Mouse (Mus musculus) CH12.LX (cell line): Measurements from ENCODE around the gene Hsbp1. TPM values are rescaled to one million over a fixed set of nuclear protein-coding genes. Genes with fewer than 3 reads are reported as not detected.
A peak's percentile ranks its signal among the peaks of the same experiment; 100 is the strongest.

Source experiments
- DNase-seq: peaks from one replicate; pipeline ENCODE4 v3.0.0-alpha.2; 2013; ENCODE audit errors: extremely low read depth
- H3K27ac ChIP-seq: 2 replicates; pipeline ENCODE4 v1.5.1; 2012; ENCODE audit warnings: low read depth, mild to moderate bottlenecking, control low read depth, moderate library complexity; ENCODE audit not compliant: insufficient read depth
- H3K27me3 ChIP-seq: replicated peaks from 2 replicates; pipeline ENCODE3; 2012; ENCODE audit warnings: inconsistent platforms
- H3K36me3 ChIP-seq, 2 experiments: replicated peaks in 1 of 2; 2 replicates each; pipeline versions ENCODE3 to v1.6.1; 2012; ENCODE audit warnings: inconsistent platforms in 1 of 2, low read length in 1 of 2, mild to moderate bottlenecking in 1 of 2, mixed read lengths in 1 of 2, moderate library complexity in 1 of 2; ENCODE audit not compliant: control insufficient read depth in 1 of 2, insufficient read depth in 1 of 2
- H3K4me1 ChIP-seq, 2 experiments: 2 replicates each; pipeline ENCODE4 v1.6.1; 2012; ENCODE audit warnings: inconsistent platforms in 1 of 2, moderate library complexity in 1 of 2; ENCODE audit not compliant: insufficient read depth in 2 of 2, control insufficient read depth in 1 of 2
- H3K4me2 ChIP-seq: 2 replicates; pipeline ENCODE4 v1.6.1; 2012; ENCODE audit warnings: low read depth, mild to moderate bottlenecking, control low read depth; ENCODE audit not compliant: poor library complexity, insufficient read depth, severe bottlenecking
- H3K4me3 ChIP-seq, 3 experiments: fragments of 150-350 bp in 1 of 3; sonication (generic) in 1 of 3; replicated peaks in 1 of 3; 2 replicates each; pipeline versions ENCODE3 to v1.5.1; 2011 to 2012; ENCODE audit warnings: low read depth in 2 of 3, low read length in 2 of 3, mild to moderate bottlenecking in 2 of 3, moderate library complexity in 2 of 3, control low read depth in 1 of 3, improper control_type of control experiment in 1 of 3, inconsistent platforms in 1 of 3, mixed read lengths in 1 of 3; ENCODE audit not compliant: poor library complexity in 1 of 3
- H3K79me2 ChIP-seq: replicated peaks from 2 replicates; pipeline ENCODE4 v1.6.1; 2012; ENCODE audit warnings: mild to moderate bottlenecking, moderate library complexity; ENCODE audit not compliant: control insufficient read depth, poor library complexity, insufficient read depth, severe bottlenecking; ENCODE audit errors: extremely low read depth
- H3K9ac ChIP-seq: 2 replicates; pipeline ENCODE4 v1.6.1; 2012; ENCODE audit warnings: low read depth, mild to moderate bottlenecking, control low read depth, moderate library complexity; ENCODE audit not compliant: insufficient read depth
- H3K9me3 ChIP-seq: replicated peaks from 2 replicates; pipeline ENCODE3; 2012; ENCODE audit warnings: low read length, inconsistent platforms, mixed read lengths
- BHLHE40 ChIP-seq: IDR thresholded peaks from 2 replicates; pipeline ENCODE4 v1.6.1; 2011; ENCODE audit warnings: mild to moderate bottlenecking, low read depth, low read length, improper control_type of control experiment
- CHD1 ChIP-seq: IDR thresholded peaks from 2 replicates; pipeline ENCODE4 v1.6.1; 2012; ENCODE audit warnings: low read depth, low read length, improper control_type of control experiment, inconsistent platforms
- CHD2 ChIP-seq: IDR thresholded peaks from 2 replicates; pipeline ENCODE4 v1.6.1; 2011; ENCODE audit warnings: low read length, improper control_type of control experiment
- CTCF ChIP-seq, 2 experiments: IDR thresholded peaks in 1 of 2; conservative IDR thresholded peaks in 1 of 2; 2 replicates each; pipeline ENCODE4 v1.5.1; 2011 to 2012; ENCODE audit warnings: low read depth in 2 of 2, low read length in 2 of 2, improper control_type of control experiment in 1 of 2, inconsistent platforms in 1 of 2, mild to moderate bottlenecking in 1 of 2, moderate library complexity in 1 of 2
- ELF1 ChIP-seq: IDR thresholded peaks from 2 replicates; pipeline ENCODE4 v1.6.1; 2014; ENCODE audit warnings: low read depth, mild to moderate bottlenecking, inconsistent platforms, low read length, improper control_type of control experiment
- EP300 ChIP-seq: IDR thresholded peaks from 2 replicates; pipeline ENCODE4 v1.6.1; 2011; ENCODE audit warnings: low read length, improper control_type of control experiment
- MAX ChIP-seq: IDR thresholded peaks from 2 replicates; pipeline ENCODE4 v1.6.1; 2011; ENCODE audit warnings: low read length, improper control_type of control experiment
- MAZ ChIP-seq: IDR thresholded peaks from 2 replicates; pipeline ENCODE4 v1.6.1; 2012; ENCODE audit warnings: low read depth, mild to moderate bottlenecking, inconsistent platforms, low read length, improper control_type of control experiment, moderate library complexity
- NELFE ChIP-seq: IDR thresholded peaks from 2 replicates; pipeline ENCODE4 v1.6.1; 2011; ENCODE audit warnings: low read depth, low read length, improper control_type of control experiment
- RAD21 ChIP-seq: IDR thresholded peaks from 2 replicates; pipeline ENCODE4 v1.6.1; 2011; ENCODE audit warnings: low read depth, mild to moderate bottlenecking, low read length, improper control_type of control experiment, moderate library complexity
- UBTF ChIP-seq: IDR thresholded peaks from 2 replicates; pipeline ENCODE4 v1.6.1; 2012; ENCODE audit warnings: low read depth, mild to moderate bottlenecking, inconsistent platforms, low read length, improper control_type of control experiment, moderate library complexity
- USF1 ChIP-seq: IDR thresholded peaks from 2 replicates; pipeline ENCODE4 v1.6.1; 2014; ENCODE audit warnings: low read depth, mild to moderate bottlenecking, inconsistent platforms, low read length, improper control_type of control experiment
- ZNF384 ChIP-seq: IDR thresholded peaks from 2 replicates; pipeline ENCODE4 v1.6.1; 2012; ENCODE audit warnings: low read depth, low read length, improper control_type of control experiment, inconsistent platforms
- dilution Hi-C: fragments of 300-500 bp; cut with MboI; formaldehyde crosslinking; loops from 2 replicates; pipeline ENCODE4 v1.14.3; 2020; ENCODE audit warnings: low sequenced_read_pairs; ENCODE audit not compliant: extremely low pct_unique_long_range_greater_than_20kb, extremely low pct_ligation_motif_present
- in situ Hi-C: fragments of 300-500 bp; cut with MboI; formaldehyde crosslinking; loops from 3 replicates; pipeline ENCODE4 v1.14.3; 2019; ENCODE audit warnings: low sequenced_read_pairs, low pct_ligation_motif_present, low pct_unique_long_range_greater_than_20kb, mixed read lengths
- polyA plus RNA-seq: library from polyadenylated mRNA; unstranded; fragments of >175 nt; gene quantifications from 2 replicates; pipeline ENCODE4 v1.2.1, GENCODE M21; 2012; ENCODE audit warnings: low read depth; ENCODE audit not compliant: insufficient read length
- total RNA-seq, 2 experiments: library from RNA; depleted of rRNA; stranded (reverse); fragments of 300-350 nt in 1 of 2; fragments of >200 nt in 1 of 2; gene quantifications; 2 replicates each; pipeline ENCODE4 v1.2.3; 2012 to 2014

Hsbp1 gene
- total and polyA plus RNA-seq, 3 experiments, result 55.8 to 66.9 (median 59.0) TPM

DNA sequence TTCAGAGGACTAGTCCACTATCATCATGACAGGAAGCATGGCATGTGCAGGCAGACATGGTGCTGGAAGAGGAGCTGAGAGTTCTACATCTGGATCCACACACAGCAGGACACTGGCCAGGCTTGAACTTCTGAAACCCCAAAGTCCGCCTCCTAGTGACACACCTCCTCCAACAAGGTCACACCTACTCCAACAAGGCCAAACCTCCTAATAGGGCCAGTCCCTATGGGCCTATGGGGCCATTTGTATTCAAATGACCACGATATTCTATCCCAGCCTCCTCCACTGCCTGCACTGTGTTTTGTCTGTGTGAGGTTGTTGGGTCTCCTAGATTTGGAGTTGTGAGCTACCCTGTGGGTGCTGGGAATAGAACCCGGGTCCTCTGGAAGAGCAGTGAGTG, 682 bp upstream of the Hsbp1 start:
- dilution Hi-C loops, result no loop called here
- in situ Hi-C loops, result no loop called here
- H3K4me2 ChIP-seq, result 0 out of 2 replicates have a peak overlapping the region, but pooled peaks have one; percentile 4
- TF ChIP-seq NELFE, result 0 out of 2 replicates have a peak, but pooled peaks have one; percentile 40
- no peak for TF ChIP-seq UBTF
- TF ChIP-seq ZNF384, result no peak
- TF ChIP-seq, all 38 proteins: peak for 1
- Histone ChIP-seq H3K9ac (no peak overlapping the region), H3K4me1 (peaks cover 0 to 41% of the 10 kb centered on the region in 2 experiments; a peak in 2 of 4 replicates), H3K27me3 (no peaks in the 10 kb centered on the region), H3K27ac (no peak overlapping the region), H3K4me3 (peak overlapping the region; percentile 41 to 82 (median 46)), H3K79me2 (peaks cover 14% of the 10 kb centered on the region), H3K9me3 (no peaks in the 10 kb centered on the region), H3K36me3 (peaks cover 21 to 23% of the 10 kb centered on the region in 2 experiments)
- DNase-seq, result peak; percentile 67

DNA sequence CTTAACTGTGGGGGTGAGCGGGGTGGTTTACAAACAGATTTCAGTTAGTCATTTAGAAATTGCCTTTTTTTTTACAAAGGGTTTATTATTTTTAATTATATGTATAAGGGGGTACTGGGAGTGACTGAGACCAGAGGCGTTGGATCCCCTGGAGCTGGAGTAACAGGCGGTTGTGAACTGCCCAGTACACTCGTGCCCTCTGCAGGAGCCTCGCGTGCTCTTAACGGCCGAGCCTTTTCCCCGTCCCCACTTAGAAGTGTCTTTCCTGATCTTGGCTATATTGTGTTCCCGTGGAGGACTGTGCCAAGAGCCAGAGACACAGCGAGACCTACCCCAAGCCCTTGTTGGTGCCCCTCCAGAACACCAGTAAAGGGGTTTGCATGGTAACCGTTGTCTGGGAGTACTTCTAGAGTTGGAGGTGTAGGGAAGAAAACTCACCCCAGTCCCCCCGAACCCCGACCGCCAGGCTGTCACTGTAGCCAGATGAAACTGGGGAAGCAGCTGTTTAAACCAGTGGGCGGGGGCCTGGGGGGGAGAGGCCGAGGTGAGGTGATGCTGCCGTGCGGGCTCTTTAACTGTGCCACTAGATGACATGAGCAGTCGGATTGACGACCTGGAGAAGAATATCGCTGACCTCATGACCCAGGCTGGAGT, 868 bp downstream of the Hsbp1 start:
- H3K9ac ChIP-seq, result peak overlapping the region; percentile 91
- dilution Hi-C loops, result no loop called here
- peaks cover 0 to 39% of the 10 kb centered on the region in 2 experiments; a peak in 2 of 4 replicates for H3K4me1 ChIP-seq
- H3K4me3 ChIP-seq, result peak overlapping the region; percentile 82 to 98 (median 84)
- TF ChIP-seq MAX, result no peak
- peak; percentile 43; the same call in 1 of the 2 replicates for TF ChIP-seq CHD1
- TF ChIP-seq BHLHE40, result peak; percentile 51; the same call in 1 of the 2 replicates
- no peak for TF ChIP-seq USF1
- no peak for TF ChIP-seq EP300
- TF ChIP-seq MAZ, result no peak
- no peak for TF ChIP-seq CHD2
- TF ChIP-seq RAD21, result no peak; the same call in none of the 2 replicates
- DNase-seq, result peak; percentile 8
- H3K36me3 ChIP-seq, result peaks cover 34 to 36% of the 10 kb centered on the region in 2 experiments
- peak overlapping the region; percentile 98 for H3K4me2 ChIP-seq
- H3K27ac ChIP-seq, result no peak overlapping the region
- H3K9me3 ChIP-seq, result no peaks in the 10 kb centered on the region
- in situ Hi-C loops, result no loop called here
- no peaks in the 10 kb centered on the region for H3K27me3 ChIP-seq
- H3K79me2 ChIP-seq, result peaks cover 14% of the 10 kb centered on the region

DNA sequence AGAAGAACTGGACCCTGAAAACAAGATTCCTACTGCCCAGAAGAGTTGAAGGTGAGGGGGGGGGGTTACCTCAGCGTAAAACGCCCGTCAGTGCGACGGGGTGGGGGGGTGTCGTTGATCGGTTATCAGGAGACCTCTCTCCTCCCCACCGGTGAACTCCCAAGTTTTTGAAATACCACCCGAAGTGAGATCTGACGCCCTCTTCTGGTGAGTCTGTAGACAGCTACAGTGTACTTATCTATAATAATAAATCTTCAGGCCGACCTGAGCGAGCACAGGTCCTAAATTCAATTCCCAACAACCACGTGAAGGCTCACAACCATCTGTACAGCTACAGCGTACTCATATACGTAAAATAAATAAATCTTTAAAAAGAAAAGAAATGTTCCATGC, 1.4 kb downstream of the Hsbp1 start:
- H3K9me3 ChIP-seq, result no peaks in the 10 kb centered on the region
- peak overlapping the region; percentile 98 for H3K4me2 ChIP-seq
- peak in 1 of 2 experiments; percentile 43; a peak in 2 of 4 replicates for TF ChIP-seq CTCF (conservative IDR thresholded peaks at IDR 0.05 in 1 of 2, IDR thresholded peaks at IDR 0.05 in 1 of 2; ENCODE audit: low read depth in 2 of 2, low read length in 2 of 2)
- no peak for TF ChIP-seq ELF1
- dilution Hi-C loops, result no loop called here
- no peaks in the 10 kb centered on the region for H3K27me3 ChIP-seq
- H3K4me1 ChIP-seq, result peaks cover 0 to 35% of the 10 kb centered on the region in 2 experiments; a peak in 2 of 4 replicates
- H3K9ac ChIP-seq, result peak overlapping the region; percentile 91; the same call in 1 of the 2 replicates
- DNase-seq, result peak; percentile 30
- H3K79me2 ChIP-seq, result peaks cover 14% of the 10 kb centered on the region
- H3K36me3 ChIP-seq, result peaks cover 35 to 40% of the 10 kb centered on the region in 2 experiments
- H3K27ac ChIP-seq, result no peak overlapping the region
- H3K4me3 ChIP-seq, result peak overlapping the region in 2 of 3 experiments; percentile 82 to 98
- in situ Hi-C loops, result no loop called here
